Mouse (Mus musculus): Measurements from ENCODE around the gene Cers4. TPM values are rescaled to one million over a fixed set of nuclear protein-coding genes. Genes with fewer than 3 reads are reported as not detected.

Cers4 gene
- total and polyA plus RNA-seq, 3 experiments = 14.4 to 28.4 (median 23.8) TPM

Other genes with a start within 250 kb of the Cers4 start
- gene Tgfbr3l, start 244.8 kb upstream of the Cers4 start, total RNA-seq (2021) = 10 to 100 TPM in 1 of 2 experiments, 1 to 10 TPM in 1; 8.2 to 11.4 TPM
- 207 and 268 TPM in 2 replicates for gene Tgfbr3l, start 244.8 kb upstream of the Cers4 start, polyA plus RNA-seq (2012; rRNA removed)
- gene Snapc2, start 239.9 kb upstream of the Cers4 start, total RNA-seq (2021) = 10 to 100 TPM; 26.6 to 29.4 TPM
- gene Snapc2, start 239.9 kb upstream of the Cers4 start, polyA plus RNA-seq (2012; rRNA removed) = 60.6 and 60.7 TPM in 2 replicates
- 1 to 10 TPM; 7.7 to 9.1 TPM for gene Ctxn1, start 233.8 kb upstream of the Cers4 start, total RNA-seq (2021)
- 18.4 and 21.8 TPM in 2 replicates for gene Ctxn1, start 233.8 kb upstream of the Cers4 start, polyA plus RNA-seq (2012; rRNA removed)
- 10 to 100 TPM; 85.8 to 98.6 TPM for gene Timm44, start 217.1 kb upstream of the Cers4 start, total RNA-seq (2021)
- gene Timm44, start 217.1 kb upstream of the Cers4 start, polyA plus RNA-seq (2012; rRNA removed) = 69.2 and 76.8 TPM in 2 replicates
- 10 to 100 TPM; 16.0 to 18.6 TPM for gene Ccl25, start 167.8 kb upstream of the Cers4 start, total RNA-seq (2021)
- 0.86 and 1.6 TPM in 2 replicates for gene Ccl25, start 167.8 kb upstream of the Cers4 start, polyA plus RNA-seq (2012; rRNA removed)
- 100 to 1,000 TPM in 1 of 2 experiments, 10 to 100 TPM in 1; 86.8 to 113 TPM for gene Elavl1, start 167.6 kb upstream of the Cers4 start, total RNA-seq (2021)
- gene Elavl1, start 167.6 kb upstream of the Cers4 start, polyA plus RNA-seq (2012; rRNA removed) = 25.8 and 26.2 TPM in 2 replicates
- gene Zfp958, start 120.1 kb downstream of the Cers4 start, total RNA-seq (2021) = 10 to 100 TPM; 18.2 to 19.1 TPM
- 0.09 and 0.13 TPM in 2 replicates for gene Zfp958, start 120.1 kb downstream of the Cers4 start, polyA plus RNA-seq (2012; rRNA removed)